ENCODE assay signal across 35 mouse cellular contexts in genomic region chr5:102675326-102675725, GRCm38 (mm10).
"Had no signal": no experiment of that assay in that cellular context is flagged by ENCODE, and none has a peak within 500 bp of the region (broad histone marks: within the 10 kb centered on the region; RNA-seq: fewer than 3 reads in every experiment).

No protein-coding gene starts in this region.

- H3K4me1 ChIP-seq: heart, embryonic 12.5 days; heart, embryonic 13.5 days; heart, embryonic 15.5 days; hindbrain, embryonic 10.5 days; hindbrain, embryonic 12.5 days; kidney, embryonic 15.5 days had no signal

- H3K4me3 ChIP-seq: heart, embryonic 12.5 days; heart, embryonic 13.5 days; heart, embryonic 15.5 days; hindbrain, embryonic 10.5 days; hindbrain, embryonic 12.5 days; hindbrain, embryonic 13.5 days; hindbrain, embryonic 15.5 days; intestine, embryonic 15.5 days; kidney, embryonic 15.5 days; layer of hippocampus, adult 2 months; left cerebral cortex, adult 2 months had no signal

- H3K27me3 ChIP-seq: heart, embryonic 12.5 days; heart, embryonic 13.5 days; heart, embryonic 15.5 days; hindbrain, embryonic 12.5 days; hindbrain, embryonic 13.5 days; hindbrain, embryonic 15.5 days; intestine, embryonic 15.5 days; kidney, embryonic 15.5 days had no signal

- H3K9ac ChIP-seq: heart, embryonic 12.5 days; heart, embryonic 13.5 days; heart, embryonic 15.5 days; hindbrain, embryonic 12.5 days; hindbrain, embryonic 13.5 days; hindbrain, embryonic 14.5 days; hindbrain, embryonic 15.5 days; intestine, embryonic 15.5 days; kidney, embryonic 15.5 days had no signal

- H3K27ac ChIP-seq: heart, embryonic 13.5 days; heart, embryonic 15.5 days; hindbrain, embryonic 10.5 days; hindbrain, embryonic 12.5 days; hindbrain, embryonic 13.5 days; hindbrain, embryonic 14.5 days; hindbrain, postnatal 0 days; intestine, embryonic 15.5 days; kidney, embryonic 15.5 days; kidney, postnatal 0 days; layer of hippocampus, adult 2 months; left cerebral cortex, adult 2 months had no signal

- H3K4me2 ChIP-seq: heart, embryonic 11.5 days; heart, embryonic 12.5 days; heart, embryonic 13.5 days; heart, embryonic 15.5 days; hindbrain, embryonic 12.5 days; hindbrain, embryonic 13.5 days; hindbrain, embryonic 14.5 days; hindbrain, embryonic 15.5 days; intestine, embryonic 15.5 days; kidney, embryonic 15.5 days had no signal

- H3K9me3 ChIP-seq: heart, embryonic 12.5 days; heart, embryonic 13.5 days; heart, embryonic 15.5 days; hindbrain, embryonic 10.5 days; hindbrain, embryonic 12.5 days; hindbrain, embryonic 13.5 days; hindbrain, embryonic 15.5 days; intestine, embryonic 15.5 days; kidney, embryonic 15.5 days had no signal

- DNase-seq: heart, postnatal 10 days; heart, postnatal 14 days; heart, postnatal 36 days; heart, postnatal 4 days; kidney, adult 11 months; kidney, adult 18-20 months; kidney, adult 2 months; kidney, adult 8-10 months; kidney, adult 9 months; kidney, postnatal 10 days; kidney, postnatal 14 days; kidney, postnatal 25 days; kidney, postnatal 36 days; kidney, postnatal 4 days; layer of hippocampus, adult 9-11 months; layer of hippocampus, postnatal 36 days had no signal

- ATAC-seq: hindbrain, embryonic 16.5 days; hindbrain, postnatal 0 days; inflammation-experienced regulatory T-cells, adult 6 months; intestine, embryonic 15.5 days; intestine, embryonic 16.5 days; intestine, postnatal 0 days had no signal

- H3K36me3 ChIP-seq: heart, embryonic 12.5 days; heart, embryonic 13.5 days; heart, embryonic 15.5 days; hindbrain, embryonic 10.5 days; hindbrain, embryonic 12.5 days; hindbrain, embryonic 13.5 days; hindbrain, embryonic 15.5 days; intestine, embryonic 15.5 days; kidney, embryonic 15.5 days had no signal
